Mouse (Mus musculus): Measurements from ENCODE around the gene Nr4a2. TPM values are rescaled to one million over a fixed set of nuclear protein-coding genes. Genes with fewer than 3 reads are reported as not detected.
A peak's percentile ranks its signal among the peaks of the same experiment; 100 is the strongest.

Gene Nr4a2
- 1 to 10 TPM; 2.3 TPM for total RNA-seq (2021)

GRCm38 (mm10) chr2:57123991-57124840, at the start of gene Nr4a2:
Gene Nr4a2 (minus strand): TSS chr2:57124003.
- intact Hi-C loops (cut with DNase I), result loop anchor here (5.0 to 10.0 kb wide), 2 partner anchors 111 to 248 kb away; partner anchors contain the start of gene Gpd2
- DNase-seq, result peak; percentile 91 to 93

GRCm38 (mm10) chr2:57165416-57165815, 41.6 kb upstream of the Nr4a2 start:
- intact Hi-C loops (cut with DNase I), result no loop called here
- DNase-seq, result no peak

- intact Hi-C loops (cut with DNase I), result no loop called here
- DNase-seq, result no peak
Observed at GRCm38 (mm10) chr2:57156814-57157213, 33.0 kb upstream of the Nr4a2 start.

- intact Hi-C loops (cut with DNase I), result no loop called here
- no peak for DNase-seq
Observed at GRCm38 (mm10) chr2:57149796-57150195, 26.0 kb upstream of the Nr4a2 start.

GRCm38 (mm10) chr2:57148231-57148630, 24.4 kb upstream of the Nr4a2 start:
- no peak for DNase-seq
- intact Hi-C loops (cut with DNase I), result no loop called here

GRCm38 (mm10) chr2:57145646-57146421, 22.0 kb upstream of the Nr4a2 start:
- no peak for DNase-seq
- intact Hi-C loops (cut with DNase I), result no loop called here

GRCm38 (mm10) chr2:57138594-57138993, 14.8 kb upstream of the Nr4a2 start:
- no peak for DNase-seq
- intact Hi-C loops (cut with DNase I), result no loop called here

- intact Hi-C loops (cut with DNase I), result loop anchor here (2.0 to 10.0 kb wide), 2 partner anchors 55 to 107 kb away; partner anchors contain the start of gene Gpd2
- DNase-seq, result no peak
Observed at GRCm38 (mm10) chr2:57127461-57127860, 3.7 kb upstream of the Nr4a2 start.

GRCm38 (mm10) chr2:57125891-57126290, 2.1 kb upstream of the Nr4a2 start:
- intact Hi-C loops (cut with DNase I), result loop anchor here (2.0 to 10.0 kb wide), 2 partner anchors 57 to 109 kb away; partner anchors contain the start of gene Gpd2
- no peak for DNase-seq

- DNase-seq, result peak; percentile 73 to 74
Observed at GRCm38 (mm10) chr2:57122986-57123980, 520 bp downstream of the Nr4a2 start.

GRCm38 (mm10) chr2:57121110-57121509, 2.7 kb downstream of the Nr4a2 start:
- DNase-seq, result no peak
- intact Hi-C loops (cut with DNase I), result loop anchor here (5.0 to 10.0 kb wide), 2 partner anchors 114 to 251 kb away; partner anchors contain the start of gene Gpd2

More at GRCm38 (mm10) chr2:57122986-57123980, 520 bp downstream of the Nr4a2 start:
- intact Hi-C loops (cut with DNase I), result loop anchor here (5.0 to 10.0 kb wide), 2 partner anchors 112 to 249 kb away; partner anchors contain the start of gene Gpd2

GRCm38 (mm10) chr2:57117201-57117951, 6.4 kb downstream of the Nr4a2 start:
- intact Hi-C loops (cut with DNase I), result loop anchor here (10.0 kb wide), 1 partner anchor 1003 kb away; no protein-coding TSS in a partner anchor

GRCm38 (mm10) chr2:57116366-57117200, 7.2 kb downstream of the Nr4a2 start:
- intact Hi-C loops (cut with DNase I), result loop anchor here (10.0 kb wide), 1 partner anchor 1002 kb away; no protein-coding TSS in a partner anchor
- DNase-seq, result peak; percentile 87 to 90

More at GRCm38 (mm10) chr2:57117201-57117951, 6.4 kb downstream of the Nr4a2 start:
- peak; percentile 82 to 83 for DNase-seq

GRCm38 (mm10) chr2:57115864-57116365, 7.9 kb downstream of the Nr4a2 start:
- intact Hi-C loops (cut with DNase I), result loop anchor here (10.0 kb wide), 1 partner anchor 1001 kb away; no protein-coding TSS in a partner anchor
- DNase-seq, result peak; percentile 66 to 72

GRCm38 (mm10) chr2:57115181-57115863, 8.5 kb downstream of the Nr4a2 start:
- no peak for DNase-seq

GRCm38 (mm10) chr2:57114211-57115151, 9.3 kb downstream of the Nr4a2 start:
- peak; percentile 79 to 86 for DNase-seq
- intact Hi-C loops (cut with DNase I), result loop anchor here (5.0 to 10.0 kb wide), 2 partner anchors 203 to 1000 kb away; no protein-coding TSS in a partner anchor

More at GRCm38 (mm10) chr2:57115181-57115863, 8.5 kb downstream of the Nr4a2 start:
- intact Hi-C loops (cut with DNase I), result loop anchor here (10.0 kb wide), 1 partner anchor 1001 kb away; no protein-coding TSS in a partner anchor

Data from heart, postnatal 10 days (tissue).